ENCODE assay signal across 9 mouse cellular contexts in genomic region chr2:26153909-26154340, GRCm38 (mm10). TPM values are rescaled to one million over a fixed set of nuclear protein-coding genes. Genes with fewer than 3 reads are reported as not detected.
A peak's percentile ranks its signal among the peaks of the same experiment; 100 is the strongest.
DNase-seq lines count a peak whose midpoint lies in the region; ATAC-seq and TF ChIP-seq lines count a peak whose summit lies in the region.
"Had no signal": no experiment of that assay in that cellular context is flagged by ENCODE, and none has a peak within 500 bp of the region (broad histone marks: within the 10 kb centered on the region; RNA-seq: fewer than 3 reads in every experiment).

No protein-coding gene starts in this region.

- no peaks in the 10 kb centered on the region for H3K27me3 ChIP-seq in hindbrain, embryonic 13.5 days
- H3K27me3 ChIP-seq in lung, embryonic 14.5 days (ENCODE audit: insufficient read depth, low read length) = no peaks in the 10 kb centered on the region

- peak in 1 of 2 experiments; percentile 34 for DNase-seq in left cerebral cortex, adult 2 months (ENCODE audit: extremely low spot score in 1 of 2, low spot score in 2 of 2)
- no peak for DNase-seq in left cerebral cortex, postnatal 36 days (ENCODE audit: low spot score in 2 of 2)
- DNase-seq in NIH3T3 (ENCODE audit: low read depth) = peak; percentile 75
- peak; percentile 76 for DNase-seq in embryo, embryonic 11 days
- DNase-seq in lung, embryonic 14.5 days = peak; percentile 84
- DNase-seq in left cerebral cortex, adult 8-10 months (ENCODE audit: low spot score in 2 of 2) = no peak

- H3K4me2 ChIP-seq in hindbrain, embryonic 13.5 days = no peak overlapping the region
- H3K4me2 ChIP-seq in lung, embryonic 14.5 days = no peak overlapping the region

- H3K4me3 ChIP-seq in left cerebral cortex, adult 2 months = no peak overlapping the region
- no peak overlapping the region for H3K4me3 ChIP-seq in hindbrain, embryonic 13.5 days
- no peak overlapping the region for H3K4me3 ChIP-seq in lung, embryonic 14.5 days (ENCODE audit: low read depth, low read length)
- H3K4me3 ChIP-seq: erythroblast, embryonic 14.5 days had no signal

- H3K9ac ChIP-seq in hindbrain, embryonic 13.5 days = no peak overlapping the region; the same call in 1 of the 2 replicates
- H3K9ac ChIP-seq in lung, embryonic 14.5 days = no peak overlapping the region

- H3K36me3 ChIP-seq in hindbrain, embryonic 13.5 days = no peaks in the 10 kb centered on the region
- no peaks in the 10 kb centered on the region for H3K36me3 ChIP-seq in lung, embryonic 14.5 days (ENCODE audit: insufficient read depth)

- TF ChIP-seq CTCF in left cerebral cortex, adult 2 months (IDR thresholded peaks at IDR 0.05) = peak; percentile 87
- peak; percentile 83 for TF ChIP-seq CTCF in lung, embryonic 14.5 days (IDR thresholded peaks at IDR 0.05; ENCODE audit: low read depth)

- peak; percentile 67 for ATAC-seq in hindbrain, embryonic 13.5 days (ENCODE audit: low FRiP score)
- peak; percentile 70 for ATAC-seq in lung, embryonic 14.5 days (ENCODE audit: insufficient read depth)
- ATAC-seq in neutrophil, adult 5-6 weeks (ENCODE audit: extremely low read depth, insufficient number of reproducible peaks, low FRiP score, poor library complexity, severe bottlenecking) = peak; percentile 43

- H3K4me1 ChIP-seq in hindbrain, embryonic 13.5 days (replicated peaks) = peaks cover 32% of the 10 kb centered on the region
- no peaks in the 10 kb centered on the region for H3K4me1 ChIP-seq in lung, embryonic 14.5 days (ENCODE audit: insufficient read depth)

- H3K9me3 ChIP-seq in hindbrain, embryonic 13.5 days = no peaks in the 10 kb centered on the region
- H3K9me3 ChIP-seq in lung, embryonic 14.5 days (ENCODE audit: low read depth, low read length) = no peaks in the 10 kb centered on the region

- intact Hi-C loops in left cerebral cortex, adult 2 months (cut with DNase I) = loop anchor here (1.0 to 10.0 kb wide), 3 partner anchors 73 to 411 kb away; no protein-coding TSS in a partner anchor
- intact Hi-C loops in left cerebral cortex, postnatal 36 days (cut with DNase I) = loop anchor here (2.0 to 5.0 kb wide), 2 partner anchors 73 to 119 kb away; no protein-coding TSS in a partner anchor

- WGBS in hindbrain, embryonic 13.5 days = 5% methylated on average over 4 of the region's 4 CpGs
- 3% methylated on average over 4 of the region's 4 CpGs for WGBS in lung, embryonic 14.5 days

- no peak overlapping the region for H3K27ac ChIP-seq in left cerebral cortex, adult 2 months
- no peak overlapping the region for H3K27ac ChIP-seq in hindbrain, embryonic 13.5 days
- no peak overlapping the region for H3K27ac ChIP-seq in lung, embryonic 14.5 days (ENCODE audit: low read depth)

RNA-seq across cellular contexts. Expression of gene Nacc2, which starts 30.9 kb away (rescaled TPM):
- total RNA-seq in left cerebral cortex, adult 2 months (2021) = 10 to 100 TPM; 64.5 to 75.9 TPM
- total RNA-seq in left cerebral cortex, postnatal 36 days (2021) = 10 to 100 TPM; 69.8 to 75.7 TPM
- 12.4 and 14.2 TPM in 2 replicates for polyA plus RNA-seq in hindbrain, embryonic 13.5 days (2015; fragmentation: Nextera tagmentation; extraction: Ambion mirVana)
- 8.6 and 9.4 TPM in 2 replicates for polyA plus RNA-seq in lung, embryonic 14.5 days (2014; fragmentation: Nextera tagmentation; extraction: Ambion mirVana)
- 1.7 TPM in 2 replicates for total RNA-seq in neutrophil, adult 5-6 weeks (2017)
- total RNA-seq in left cerebral cortex, adult 8-10 months (2022) = 10 to 100 TPM; 82.0 to 82.9 (median 82.7) TPM

RNA-seq across cellular contexts. Expression of gene Lhx3, which starts 54.2 kb away (rescaled TPM):
- total RNA-seq in left cerebral cortex, adult 2 months (2021) = under 1 TPM; 0.27 to 0.35 TPM
- under 1 TPM in 1 of 2 experiments, not detected in 1; 0.15 TPM for total RNA-seq in left cerebral cortex, postnatal 36 days (2021)
- polyA plus RNA-seq in hindbrain, embryonic 13.5 days (2015; fragmentation: Nextera tagmentation; extraction: Ambion mirVana) = 5.2 and 15.4 TPM in 2 replicates
- 0.27 TPM in 1 of 2 replicates, not detected in the other for polyA plus RNA-seq in lung, embryonic 14.5 days (2014; fragmentation: Nextera tagmentation; extraction: Ambion mirVana)
- total RNA-seq in neutrophil, adult 5-6 weeks (2017) = not detected in 2 replicates
- under 1 TPM in 3 of 4 experiments, not detected in 1; 0.21 to 0.42 (median 0.22) TPM for total RNA-seq in left cerebral cortex, adult 8-10 months (2022)
- polyA plus RNA-seq: erythroblast, embryonic 14.5 days had no signal

Comparison
In these comparisons a context has a peak if more than half of its experiments do, and no peak if none do; other contexts are left out.
1. DNase-seq: peak in NIH3T3 (single experiment), embryo, embryonic 11 days (single experiment) and lung, embryonic 14.5 days (single experiment); none in left cerebral cortex, postnatal 36 days (0 of 2) and left cerebral cortex, adult 8-10 months (0 of 2).
2. RNA of gene Nacc2, which starts 30.9 kb away (total RNA-seq): 82.0 to 82.9 TPM in left cerebral cortex, adult 8-10 months, 64.5 to 75.9 TPM in left cerebral cortex, adult 2 months and 69.8 to 75.7 TPM in left cerebral cortex, postnatal 36 days; 1.7 TPM in neutrophil, adult 5-6 weeks; every median in the first group is over 10 times any median in the second.
3. Peak in every context shown above with its lines, with median percentiles within 50 percentile points of each other: ATAC-seq.